Mouse (Mus musculus) ovary, postnatal 10 days (tissue): Measurements from ENCODE around the gene Ogdh.
"Not testable (repeated sequence)": the region's sequence is repeated elsewhere in the genome, so short reads cannot be mapped to it uniquely, and the experiment has no call there.

ENCODE experiments used
- DNase-seq: peaks from one replicate; pipeline ENCODE4 v3.0.0; 2022; ENCODE audit warnings: low spot score

Gene Ogdh

DNA sequence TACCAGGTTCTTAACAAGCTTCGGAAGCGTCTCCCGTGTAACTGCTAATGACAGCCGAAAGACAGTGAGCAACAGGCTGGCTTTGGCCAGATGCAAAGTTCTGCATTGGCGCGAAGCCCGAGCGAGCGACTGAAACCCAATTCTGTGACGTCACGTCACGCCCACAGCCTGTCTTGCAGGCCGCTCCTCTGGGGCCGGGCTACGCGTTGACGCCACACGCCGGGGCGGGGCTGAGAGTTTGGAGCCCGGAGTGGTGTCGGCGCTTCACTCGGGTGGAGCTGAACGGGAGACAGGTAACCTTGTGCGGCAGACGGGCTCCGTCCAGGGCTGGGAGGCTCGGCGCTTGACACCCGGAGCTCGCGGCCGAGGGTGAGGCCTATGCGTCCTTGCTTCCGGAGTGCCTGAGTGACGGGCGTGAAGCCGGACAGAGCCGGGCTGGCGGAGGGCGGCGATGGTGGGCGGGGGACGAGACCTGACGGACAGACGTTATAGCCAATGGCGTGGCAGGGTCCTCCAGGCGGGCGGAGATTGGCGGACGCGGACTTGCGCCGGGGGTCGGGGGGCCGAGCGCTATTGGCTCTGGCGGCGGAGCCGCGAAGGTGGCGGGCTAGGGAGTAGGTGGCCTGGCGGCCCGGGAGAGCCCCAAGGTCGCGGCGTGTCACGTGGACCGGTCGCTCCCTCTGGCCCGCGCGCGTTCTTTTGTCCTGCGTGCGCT lies at the start of gene Ogdh:
Ogdh (plus strand) TSS at position 233 of the 715 bp plus-strand sequence.
- DNase-seq: peak; percentile 99

DNA sequence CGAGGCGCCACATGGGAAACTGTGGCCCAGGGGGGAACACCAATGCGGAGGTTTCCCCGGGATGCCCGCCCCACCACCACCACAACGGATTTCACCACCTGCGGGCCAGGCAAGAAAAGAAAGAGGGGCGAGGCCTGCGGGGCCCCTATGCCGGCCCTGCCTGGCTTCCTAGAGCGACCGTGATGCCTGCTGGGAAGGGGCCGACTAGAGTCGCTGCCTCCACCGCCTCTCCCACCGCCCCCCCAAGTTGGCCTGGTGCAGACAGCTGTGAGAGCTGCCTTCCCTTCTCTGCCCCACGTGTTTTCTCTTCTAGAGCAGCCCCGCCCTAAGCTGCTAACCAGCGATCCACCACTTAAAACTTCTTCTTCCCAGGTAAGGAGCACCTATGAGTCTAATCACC lies 46.7 kb upstream of the Ogdh start:
- no peak for DNase-seq

DNA sequence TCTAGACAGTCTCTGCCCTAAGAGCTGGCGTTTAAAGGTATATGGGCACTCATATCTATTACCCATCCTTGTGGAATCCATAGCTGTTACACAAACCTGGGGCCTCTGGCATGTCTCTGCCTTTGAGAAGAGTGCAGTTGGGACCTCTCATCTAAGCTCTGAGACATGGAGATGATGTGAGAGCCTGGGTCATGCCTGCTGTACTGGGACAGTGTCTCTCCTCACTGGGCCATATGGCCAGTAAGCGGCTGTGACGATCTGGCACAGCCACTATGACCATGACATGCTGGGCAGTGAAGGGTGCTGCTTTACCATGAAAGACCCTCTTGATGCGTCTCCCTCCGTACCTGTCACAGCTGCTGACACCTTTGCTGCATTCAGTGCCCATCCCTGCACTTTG lies 39.2 kb upstream of the Ogdh start:
- DNase-seq: no peak

DNA sequence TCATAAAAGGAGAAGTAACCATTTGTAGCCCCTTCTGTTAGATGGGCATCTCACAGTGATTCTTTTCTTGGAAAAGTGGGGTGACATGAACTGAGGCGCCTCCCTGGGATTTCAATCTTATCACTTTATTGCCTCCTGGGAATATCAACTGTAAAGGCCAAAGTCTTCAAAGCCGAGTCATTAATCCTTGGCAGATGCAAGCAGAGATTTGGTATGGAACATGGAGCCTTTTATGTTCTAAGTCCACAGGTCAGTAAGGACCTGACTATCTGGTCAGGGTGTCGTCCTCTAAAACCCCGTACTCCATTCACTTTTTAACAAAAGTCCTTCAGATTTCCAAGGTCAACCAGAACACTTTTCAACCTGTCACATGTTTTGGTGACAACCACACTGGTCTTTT lies 38.6 kb upstream of the Ogdh start:
- no peak for DNase-seq

DNA sequence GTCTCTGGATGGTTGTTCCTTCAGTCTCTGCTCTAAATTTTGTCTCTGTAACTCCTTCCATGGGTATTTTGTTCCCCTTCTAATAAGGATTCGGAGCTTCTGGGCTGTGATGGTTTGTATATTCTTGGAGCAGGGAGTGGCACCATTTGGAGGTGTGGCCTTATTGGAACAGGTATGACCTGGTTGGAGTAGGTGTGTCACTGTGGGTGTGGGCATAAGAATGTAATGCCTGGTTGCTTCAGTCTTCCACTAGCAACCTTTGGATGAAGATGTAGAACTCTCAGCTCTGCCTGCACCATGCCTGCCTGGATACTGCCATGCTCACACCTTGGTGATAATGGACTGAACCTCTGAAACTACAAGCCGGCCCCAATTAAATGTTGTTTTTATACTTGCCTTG lies 36.8 kb upstream of the Ogdh start:
- DNase-seq: not testable (repeated sequence)

DNA sequence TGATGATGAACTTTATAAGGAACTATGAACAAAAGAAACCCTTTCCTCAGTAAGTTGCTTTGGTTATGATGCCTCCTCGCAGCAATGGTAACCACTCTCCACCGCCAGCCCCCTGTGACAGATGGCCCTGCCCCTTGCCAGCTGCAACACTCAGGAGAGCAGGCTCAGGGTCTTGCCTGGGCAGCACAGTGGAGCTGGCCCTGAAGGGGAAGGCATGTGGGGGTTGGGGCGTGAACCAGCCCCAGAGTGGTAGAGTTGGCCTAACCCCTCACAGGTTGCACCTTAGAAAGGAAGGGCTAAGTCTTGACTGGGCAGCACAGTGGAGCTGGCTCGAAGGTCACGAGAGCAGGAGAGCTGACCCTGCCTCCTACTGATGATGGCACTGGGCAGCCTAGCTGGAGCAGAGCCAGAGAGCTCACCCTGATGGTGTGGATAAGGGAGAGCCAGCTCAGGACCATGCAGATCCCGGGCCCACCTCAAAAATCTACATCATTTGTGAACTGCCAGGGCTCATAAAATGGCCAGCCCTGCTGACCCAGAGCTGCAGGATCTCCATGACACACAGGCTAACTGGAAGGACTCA lies 34.9 kb upstream of the Ogdh start:
- no peak for DNase-seq

DNA sequence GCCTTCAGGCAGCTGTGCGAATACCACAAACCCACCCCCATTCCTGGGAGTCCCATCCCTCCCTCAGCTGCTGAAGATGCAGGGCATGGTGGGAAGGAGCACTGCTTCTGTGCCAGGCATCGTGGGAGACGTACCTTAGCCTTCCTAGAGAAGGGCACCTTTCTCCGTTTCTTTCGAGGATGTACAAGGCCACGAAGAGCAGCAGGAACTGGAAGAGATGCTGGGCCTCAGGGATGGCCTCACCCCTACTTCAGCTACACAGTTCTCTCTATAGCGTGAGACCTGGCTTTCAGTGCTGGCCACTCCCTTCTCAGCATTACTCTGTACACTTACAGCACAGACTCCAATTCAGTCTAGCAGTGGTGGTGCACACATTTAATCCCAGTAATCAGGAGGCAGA lies 32.0 kb upstream of the Ogdh start:
- DNase-seq: no peak

DNA sequence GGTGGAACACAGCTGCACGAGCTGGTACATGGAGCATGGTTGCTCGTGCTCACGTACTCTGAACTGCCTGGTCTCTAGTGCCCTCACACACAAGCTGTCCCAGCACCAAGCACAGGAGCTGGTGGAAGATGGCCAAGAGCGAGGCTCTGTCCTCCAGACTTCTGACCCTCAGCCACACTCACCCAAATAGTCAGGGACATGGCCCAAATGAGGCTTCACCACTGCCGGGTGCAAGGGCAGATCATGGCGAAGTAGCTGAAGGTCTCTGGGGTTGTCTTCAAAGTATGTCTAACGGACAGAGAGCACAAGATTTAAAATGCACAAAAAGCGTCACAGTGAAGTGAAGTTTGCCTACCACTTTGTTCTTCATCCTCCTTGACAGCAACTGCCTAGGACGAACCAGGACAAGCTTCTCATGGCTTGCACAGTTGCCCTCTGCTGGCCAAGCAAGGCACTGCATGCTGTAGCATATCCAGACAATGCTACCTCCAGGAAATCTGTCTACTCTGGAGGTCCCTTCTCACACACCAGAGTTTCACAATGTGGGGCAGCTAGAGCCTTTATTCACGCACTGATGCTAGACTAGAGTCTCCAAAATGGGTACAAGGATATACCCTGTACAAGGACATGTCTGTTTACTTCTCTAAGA lies 29.9 kb upstream of the Ogdh start:
- DNase-seq: peak; percentile 52

DNA sequence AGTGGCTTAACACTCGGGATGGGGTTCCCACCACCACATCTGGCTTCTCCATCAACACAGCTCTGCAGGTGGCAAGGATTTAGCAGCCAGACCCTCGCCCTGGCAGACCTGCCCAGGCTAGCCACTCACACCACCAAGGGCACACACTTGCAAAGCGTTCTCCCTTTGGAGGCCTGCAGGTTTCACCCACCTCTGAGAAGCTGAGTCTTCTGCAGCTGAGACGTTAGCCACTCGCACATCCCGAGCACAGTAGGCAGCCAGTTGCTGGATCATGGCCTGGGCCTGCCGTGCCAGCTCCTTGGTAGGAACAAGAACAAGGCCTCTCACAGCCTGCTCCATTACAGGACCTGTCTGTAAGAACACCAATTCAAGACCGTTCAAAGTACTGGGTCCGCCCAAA lies 24.8 kb upstream of the Ogdh start:
- DNase-seq: no peak

DNA sequence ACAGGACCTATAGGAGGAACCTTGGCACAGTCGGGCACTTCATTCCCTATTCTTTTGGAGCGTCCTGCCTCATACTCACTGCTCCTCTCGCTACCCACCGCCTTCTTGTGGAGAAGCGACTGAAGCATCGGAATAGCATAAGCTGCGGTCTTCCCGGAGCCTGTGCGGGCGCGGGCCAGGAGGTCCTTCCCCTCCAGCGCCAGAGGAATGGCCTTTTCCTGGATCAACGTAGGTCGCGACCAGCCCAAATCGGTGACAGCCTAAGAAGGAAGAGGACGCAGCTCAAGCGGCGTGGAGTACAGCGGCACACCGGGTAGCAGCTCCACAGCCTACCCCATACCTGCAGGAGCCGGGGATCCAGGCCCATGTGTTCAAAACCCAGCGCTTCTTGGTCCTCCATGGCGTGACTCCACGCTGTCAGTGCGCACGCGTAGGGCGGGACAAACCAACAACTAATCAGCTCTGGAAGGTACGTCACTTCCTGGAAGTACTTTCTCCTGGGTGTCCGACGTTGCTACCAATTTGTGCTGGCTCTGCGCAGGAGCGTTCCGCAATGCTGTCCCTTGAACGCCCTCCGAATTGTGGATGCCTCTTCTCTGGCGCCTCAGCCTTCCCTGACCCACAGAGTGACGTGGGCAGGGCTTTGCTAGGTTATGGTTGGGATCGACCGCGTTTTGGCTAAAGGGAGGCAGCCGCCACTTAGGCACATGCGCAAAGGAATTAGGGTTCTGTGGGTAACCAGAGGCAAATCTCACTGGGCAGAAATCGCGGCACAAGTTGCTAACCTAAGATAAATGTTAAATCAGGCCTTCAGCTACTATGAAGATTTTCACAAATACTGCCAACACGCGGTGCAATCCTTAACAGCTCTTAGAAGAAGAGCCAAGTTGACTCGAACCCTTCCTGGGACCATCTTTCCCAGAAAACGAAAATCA lies 23.8 kb upstream of the Ogdh start, which contains the start of gene Ddx56:
Ddx56 (minus strand) TSS at position 453 of the 935 bp plus-strand sequence.
- peak; percentile 73 for DNase-seq

DNA sequence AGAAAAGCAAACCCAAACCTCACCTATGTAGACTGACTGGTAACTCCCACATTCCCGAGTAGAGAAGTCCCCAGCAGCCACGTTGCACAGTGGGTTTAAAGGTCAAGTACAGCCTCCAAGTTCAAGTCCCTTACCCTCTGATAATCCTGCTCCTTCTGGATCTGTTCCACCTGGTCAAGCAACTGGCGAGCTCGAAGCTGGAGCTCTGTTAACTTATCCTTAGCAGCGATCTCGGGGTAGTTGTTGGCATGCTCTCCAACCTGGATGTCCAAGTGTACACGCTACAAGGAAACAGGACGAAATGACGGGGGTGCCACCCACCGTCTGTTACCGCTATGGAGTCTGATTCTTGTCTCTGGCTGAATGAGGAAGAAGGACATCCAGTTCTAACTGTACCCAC lies 17.8 kb upstream of the Ogdh start:
- no peak for DNase-seq

DNA sequence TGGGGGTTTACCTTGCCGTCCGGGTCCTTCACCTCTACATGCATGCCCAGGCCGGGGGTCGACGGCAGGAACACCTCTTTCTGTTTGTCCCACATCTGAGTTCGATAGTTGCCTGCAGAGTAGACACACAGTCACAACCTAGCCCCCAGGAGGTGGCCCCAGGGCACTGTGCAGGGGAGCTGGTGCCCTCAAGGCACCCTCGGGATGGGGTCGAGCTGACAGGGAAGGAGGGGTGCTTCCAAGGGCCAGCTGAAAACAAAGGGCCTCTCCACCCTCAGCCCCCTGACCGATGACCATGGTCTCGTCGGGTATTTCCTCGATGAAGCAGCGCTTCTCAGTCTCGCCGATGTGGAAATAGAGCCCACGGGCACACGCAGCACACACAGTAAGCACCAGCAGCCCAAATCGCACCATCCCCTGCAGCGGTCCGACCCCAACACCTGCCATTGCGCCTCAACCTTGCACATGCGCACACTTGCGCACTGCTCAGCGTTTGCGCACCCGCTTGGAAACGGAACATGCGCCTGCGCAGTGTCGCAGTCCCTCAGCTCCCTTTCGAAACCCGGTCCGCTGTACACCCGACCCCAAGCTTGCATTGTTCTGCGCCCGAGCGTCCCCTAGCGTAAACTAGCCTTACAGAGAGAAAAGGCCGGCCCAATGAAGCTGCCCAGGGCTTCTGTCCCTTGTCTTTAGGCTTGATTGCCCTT lies 16.9 kb upstream of the Ogdh start, which contains the start of gene Tmed4:
Tmed4 (minus strand) TSS at position 484 of the 707 bp plus-strand sequence.
- DNase-seq: peak; percentile 97

DNA sequence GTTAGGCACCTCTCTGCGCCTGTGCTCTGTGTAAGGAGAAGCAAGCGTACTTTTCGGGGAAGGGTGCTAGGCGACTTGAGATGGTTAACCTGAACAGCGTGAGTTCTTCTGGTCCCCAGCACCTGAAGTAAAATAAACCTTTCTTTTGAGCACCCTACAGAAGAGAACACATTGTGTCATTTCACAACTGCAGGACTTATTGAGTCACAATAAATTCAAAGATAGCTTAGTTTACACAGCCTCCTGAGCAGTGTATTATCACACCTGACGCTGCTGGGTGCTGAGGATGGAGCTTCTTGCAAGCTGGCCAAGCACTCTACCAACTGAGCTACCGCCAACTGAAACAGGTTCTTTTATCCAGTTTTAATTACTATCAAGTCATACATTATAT lies 16.3 kb upstream of the Ogdh start:
- DNase-seq: no peak

DNA sequence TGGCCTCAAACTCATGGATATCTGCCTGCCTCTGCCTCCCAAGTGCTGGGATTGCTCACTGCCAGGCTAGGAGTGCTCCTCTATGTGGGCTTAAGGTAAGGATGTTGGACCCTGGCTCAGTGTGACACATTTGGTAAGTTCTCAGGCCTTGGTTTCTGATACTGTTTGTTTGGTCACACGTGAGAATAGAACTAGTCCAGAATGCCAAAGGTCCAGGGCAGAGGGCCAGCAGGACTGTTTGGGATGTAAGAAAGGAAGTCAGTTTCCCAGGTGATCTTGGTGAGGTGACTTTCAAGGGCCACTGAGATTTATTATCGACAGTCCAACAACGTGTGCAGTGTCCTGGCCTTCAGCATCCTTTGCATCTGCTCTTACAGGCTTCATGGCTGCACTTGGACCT lies 15.0 kb upstream of the Ogdh start:
- no peak for DNase-seq

DNA sequence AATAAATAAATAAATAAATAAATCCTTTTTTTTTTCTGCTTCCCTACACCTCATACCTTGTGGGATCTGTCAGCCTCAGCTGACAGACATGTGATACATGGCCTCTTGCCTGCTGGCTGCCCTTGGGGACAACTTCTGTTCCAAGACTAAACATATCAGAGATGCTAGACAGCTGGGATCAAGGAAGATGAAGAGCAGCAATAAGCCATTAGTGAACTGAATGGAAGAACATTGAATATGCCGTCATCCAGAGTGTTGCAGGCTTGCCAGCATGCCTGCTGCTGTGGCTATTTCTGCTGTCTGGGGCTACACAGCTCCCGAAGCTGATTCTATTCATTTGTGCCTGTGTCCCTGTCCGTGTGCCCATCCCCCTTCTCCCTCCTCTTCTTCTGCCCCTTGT lies 8.5 kb upstream of the Ogdh start:
- DNase-seq: no peak

DNA sequence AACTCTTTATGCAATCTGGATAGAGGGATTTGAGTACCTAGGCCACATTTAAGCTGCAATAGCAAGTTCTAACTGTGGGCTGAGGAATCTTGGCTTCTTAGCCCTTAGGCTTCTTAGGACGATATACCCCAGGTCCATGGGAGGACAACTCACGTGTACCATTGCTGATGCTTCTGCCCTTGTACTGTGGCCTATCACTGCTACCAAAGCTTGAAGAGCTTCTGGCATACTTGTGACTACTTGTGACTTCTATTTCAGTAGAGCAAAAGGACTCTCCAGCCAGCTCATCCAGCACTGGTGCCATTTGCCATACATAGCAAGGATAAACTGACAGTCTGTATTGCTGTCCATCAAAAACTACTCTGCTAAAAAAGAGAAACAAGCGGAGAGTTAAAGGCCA lies 1.3 kb upstream of the Ogdh start:
- no peak for DNase-seq

DNA sequence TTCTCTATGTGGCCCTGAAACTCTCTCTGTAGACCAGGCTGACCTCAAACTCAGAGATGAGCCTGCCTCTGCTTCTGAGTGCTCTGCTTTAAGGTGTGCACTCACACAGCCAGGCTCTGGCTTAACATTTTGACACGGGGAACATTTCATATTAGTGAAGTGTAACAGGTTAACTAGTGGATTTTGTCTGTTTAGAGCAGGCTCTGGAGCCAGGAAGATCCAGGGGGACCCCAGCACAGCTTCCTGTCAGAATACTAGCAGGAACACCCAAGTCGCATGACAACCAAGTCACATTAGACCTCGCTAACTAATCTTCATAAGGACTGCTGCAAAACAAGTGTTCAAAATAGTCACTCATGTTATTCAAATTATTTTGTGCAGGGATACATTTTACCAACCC lies 550 bp upstream of the Ogdh start:
- no peak for DNase-seq

DNA sequence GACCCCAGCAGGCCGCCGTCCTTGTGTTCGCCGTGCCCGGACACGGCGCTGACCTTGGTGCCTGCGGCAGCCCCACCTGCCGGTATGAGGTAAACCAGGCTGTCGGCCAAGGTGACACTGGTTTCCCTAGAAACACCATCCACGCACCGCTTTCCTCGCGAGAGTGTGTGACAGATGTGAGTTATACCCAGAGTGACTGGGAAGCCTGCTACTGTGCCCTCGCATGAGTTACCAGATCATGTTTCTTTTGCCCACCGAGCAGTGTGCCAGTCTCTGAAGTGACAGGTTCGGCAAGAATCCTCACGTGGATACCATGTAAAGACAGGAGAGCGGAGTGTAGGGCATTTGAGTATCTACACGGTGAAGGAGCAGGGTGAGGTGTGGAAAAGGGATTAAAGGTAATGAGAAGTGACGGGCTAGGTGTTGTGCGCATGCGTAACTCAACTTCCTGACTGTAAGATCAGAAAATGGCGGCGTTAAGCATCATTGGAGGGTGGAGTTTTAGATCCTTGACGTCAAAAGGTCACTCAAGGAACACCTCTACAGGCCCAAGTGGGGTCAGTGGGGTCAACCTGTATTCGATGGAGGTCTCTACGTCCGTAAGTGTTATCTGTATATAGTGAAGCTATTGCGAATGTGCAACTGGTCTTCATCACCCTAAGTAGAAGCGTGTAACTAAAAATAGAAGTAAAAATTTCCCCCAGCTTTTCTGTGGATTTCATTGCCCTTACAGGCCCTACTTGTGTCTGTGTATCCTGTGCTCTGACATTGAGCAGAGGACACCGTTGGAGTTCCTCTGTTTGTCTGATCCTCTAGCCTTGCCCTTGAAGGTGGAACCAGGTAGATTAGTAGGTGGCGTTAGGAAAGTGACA lies 919 bp downstream of the Ogdh start:
- no peak for DNase-seq

DNA sequence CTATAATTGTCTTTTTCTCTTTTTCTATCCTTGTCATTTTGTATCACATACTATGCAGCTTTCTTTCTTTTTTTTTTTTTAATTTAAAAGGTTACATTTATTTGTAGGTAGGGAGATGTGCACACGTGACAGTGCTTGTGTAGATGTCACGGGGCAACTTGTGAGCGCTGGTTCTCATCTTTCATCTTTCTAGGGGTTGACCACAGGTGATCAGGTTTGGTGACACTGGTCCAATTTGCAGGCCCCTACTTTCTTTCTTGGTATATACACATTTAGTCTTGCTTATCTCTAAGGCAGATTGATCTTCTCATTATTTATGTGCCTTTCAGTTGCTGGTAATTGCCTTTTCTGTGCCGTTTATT lies 1.5 kb downstream of the Ogdh start:
- DNase-seq: no peak

DNA sequence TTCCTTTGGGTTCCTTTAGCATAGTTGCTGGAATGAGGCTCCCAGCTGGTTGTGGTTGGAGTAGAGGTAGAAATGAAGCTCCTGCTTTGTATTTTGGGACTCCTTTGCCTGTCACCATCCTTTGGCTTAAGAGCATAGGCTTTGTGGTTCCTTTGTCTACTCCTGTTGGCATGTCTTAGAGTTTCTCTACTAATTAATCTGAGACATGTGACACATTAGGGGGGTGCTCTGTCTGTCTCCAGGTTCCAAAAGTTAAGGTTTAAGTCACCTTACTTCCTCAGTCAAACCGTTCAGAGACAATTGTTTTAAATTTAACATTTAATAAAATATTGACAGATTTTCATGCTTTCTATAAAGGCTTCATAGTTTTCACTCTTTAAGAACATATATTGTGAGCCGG lies 2.2 kb downstream of the Ogdh start:
- no peak for DNase-seq

DNA sequence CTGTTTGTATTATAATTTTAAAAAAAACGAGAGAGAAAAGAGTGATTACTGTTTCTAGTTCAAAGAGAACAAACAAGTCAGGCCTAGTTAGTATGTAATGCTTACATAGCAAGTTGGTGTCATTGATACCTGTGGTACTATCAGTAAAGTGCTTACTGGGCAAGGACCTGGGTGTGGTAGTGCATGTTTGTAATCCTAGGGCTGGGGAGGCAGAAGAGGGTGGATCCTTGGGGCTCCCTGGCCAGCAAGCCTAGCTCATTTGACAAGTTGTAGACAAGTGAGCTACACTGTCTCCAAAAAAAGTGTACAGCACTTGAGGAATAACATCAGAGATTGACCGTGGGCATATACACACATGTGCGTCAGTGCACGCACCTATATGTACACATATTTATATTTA lies 3.2 kb downstream of the Ogdh start:
- DNase-seq: no peak
